Mouse (Mus musculus): ENCODE measurements around the gene Pls3. TPM values are rescaled to one million over a fixed set of nuclear protein-coding genes. Genes with fewer than 3 reads are reported as not detected.

Gene Pls3
- total RNA-seq, 1 experiment, result 29.3 TPM

- Histone ChIP-seq H3K4me1 (ENCODE audit: control insufficient read depth in 2 of 2, insufficient read depth in 2 of 2, low read length in 2 of 2, poor library complexity in 1 of 2) (peaks cover 0 to 9% of the 10 kb centered on the region in 2 experiments; a peak in 1 of 4 replicates), H3K27ac (ENCODE audit: insufficient read depth, low read depth, low read length, poor library complexity, severe bottlenecking) (no peak overlapping the region), H3K9me3 (ENCODE audit: control insufficient read depth, insufficient read depth, low read depth, low read length) (no peaks in the 10 kb centered on the region), H3K36me3 (ENCODE audit: control insufficient read depth, insufficient read depth, low read length, poor library complexity, severe bottlenecking) (no peaks in the 10 kb centered on the region), H3K4me3 (ENCODE audit: insufficient read depth in 1 of 2, low read depth in 1 of 2, low read length in 2 of 2, poor library complexity in 1 of 2, severe bottlenecking in 1 of 2) (no peak overlapping the region), H3K9ac (ENCODE audit: insufficient read depth, low read depth, low read length, poor library complexity, severe bottlenecking) (no peak overlapping the region)
- DNase-seq (ENCODE audit: low read depth, low spot score), result no peak
- TF ChIP-seq CHD2 (IDR thresholded peaks at IDR 0.05; ENCODE audit: low read depth, low read length), result no peak
- no peak for TF ChIP-seq ZC3H11A (IDR thresholded peaks at IDR 0.05; ENCODE audit: borderline replicate concordance, low read depth, low read length)
- TF ChIP-seq HCFC1 (IDR thresholded peaks at IDR 0.05; ENCODE audit: borderline replicate concordance, insufficient read depth, low read length), result no peak
- TF ChIP-seq ZNF384 (IDR thresholded peaks at IDR 0.05; ENCODE audit: low read depth, low read length), result no peak
- TF ChIP-seq MAFK (IDR thresholded peaks at IDR 0.05; ENCODE audit: insufficient read depth, low read depth, low read length), result no peak
- in situ Hi-C loops (cut with MboI; ENCODE audit: low sequenced_read_pairs in 2 of 2, unreplicated experiment in 2 of 2), result no loop called here
Observed at GRCm38 (mm10) chrX:75833006-75833641, 41.9 kb downstream of the Pls3 start.

DNA sequence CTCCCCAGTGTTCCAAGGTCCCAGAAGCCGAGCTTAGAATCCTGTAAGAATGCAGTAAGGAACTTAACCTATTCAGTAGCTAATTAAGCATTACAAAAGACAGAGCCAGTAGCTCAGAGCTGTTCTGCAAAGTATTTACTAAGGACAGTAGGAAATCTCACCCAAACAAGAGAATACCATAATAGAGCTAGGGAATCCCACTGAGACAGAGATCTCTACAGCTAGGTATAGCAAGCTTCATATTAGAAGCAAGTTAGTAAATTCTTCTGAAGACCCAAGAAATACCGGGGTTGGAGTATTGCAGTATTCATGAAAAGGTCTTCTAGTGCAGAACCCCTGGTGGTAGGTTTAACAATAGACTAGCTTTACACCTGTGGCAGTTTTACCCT is 45.1 kb downstream of the Pls3 start:
- H3K27ac ChIP-seq (ENCODE audit: insufficient read depth, low read depth, low read length, poor library complexity, severe bottlenecking), result peak overlapping the region; percentile 90; the same call in 1 of the 2 replicates
- in situ Hi-C loops (cut with MboI; ENCODE audit: low sequenced_read_pairs in 2 of 2, unreplicated experiment in 2 of 2), result no loop called here
- H3K9ac ChIP-seq (ENCODE audit: insufficient read depth, low read depth, low read length, poor library complexity, severe bottlenecking), result no peak overlapping the region
- no peaks in the 10 kb centered on the region for H3K36me3 ChIP-seq (ENCODE audit: control insufficient read depth, insufficient read depth, low read length, poor library complexity, severe bottlenecking)
- H3K4me1 ChIP-seq (ENCODE audit: control insufficient read depth in 2 of 2, insufficient read depth in 2 of 2, low read length in 2 of 2, poor library complexity in 1 of 2), result peaks cover 0 to 9% of the 10 kb centered on the region in 2 experiments; a peak in 1 of 4 replicates
- TF ChIP-seq CHD2 (IDR thresholded peaks at IDR 0.05; ENCODE audit: low read depth, low read length) (no peak), ZNF384 (IDR thresholded peaks at IDR 0.05; ENCODE audit: low read depth, low read length) (no peak), ZC3H11A (IDR thresholded peaks at IDR 0.05; ENCODE audit: borderline replicate concordance, low read depth, low read length) (no peak), MAFK (IDR thresholded peaks at IDR 0.05; ENCODE audit: insufficient read depth, low read depth, low read length) (no peak), HCFC1 (IDR thresholded peaks at IDR 0.05; ENCODE audit: borderline replicate concordance, insufficient read depth, low read length) (no peak)
- peak overlapping the region in 1 of 2 experiments; percentile 14; a peak in 1 of 4 replicates for H3K4me3 ChIP-seq (ENCODE audit: insufficient read depth in 1 of 2, low read depth in 1 of 2, low read length in 2 of 2, poor library complexity in 1 of 2, severe bottlenecking in 1 of 2)
- H3K9me3 ChIP-seq (ENCODE audit: control insufficient read depth, insufficient read depth, low read depth, low read length), result no peaks in the 10 kb centered on the region
- DNase-seq (ENCODE audit: low read depth, low spot score), result peak; percentile 30

DNA sequence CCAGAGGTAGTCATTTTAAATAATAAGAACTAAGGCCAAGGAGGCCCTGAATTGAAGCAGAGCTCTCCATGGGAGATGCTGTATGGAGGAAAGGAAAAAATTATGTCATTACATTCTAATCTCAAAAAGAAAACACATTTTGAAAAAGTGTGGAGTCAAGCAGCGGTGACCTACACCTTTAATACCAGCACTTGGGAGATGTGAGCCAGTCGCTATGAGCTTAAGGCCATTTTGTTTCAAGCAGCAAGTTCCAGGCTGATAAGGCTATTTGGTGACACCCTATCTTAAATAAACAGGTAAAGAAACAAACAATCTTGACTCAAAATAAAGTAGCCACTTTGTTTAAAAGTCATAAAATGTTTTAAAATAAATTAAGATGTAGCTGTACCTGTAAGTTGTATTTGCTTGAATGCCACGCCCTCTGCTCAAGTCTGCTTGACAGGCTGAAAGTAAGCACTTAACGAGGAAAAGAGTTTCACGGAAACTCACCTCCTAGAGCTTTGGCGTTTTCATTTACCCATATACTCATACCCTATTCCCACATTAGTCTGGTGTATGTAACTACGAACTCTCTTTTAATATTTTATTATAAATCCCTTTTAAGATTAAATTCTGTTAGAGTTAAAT is 45.6 kb downstream of the Pls3 start:
- Histone ChIP-seq H3K4me3 (ENCODE audit: insufficient read depth in 1 of 2, low read depth in 1 of 2, low read length in 2 of 2, poor library complexity in 1 of 2, severe bottlenecking in 1 of 2) (peak overlapping the region in 1 of 2 experiments; percentile 14; a peak in 1 of 4 replicates), H3K9me3 (ENCODE audit: control insufficient read depth, insufficient read depth, low read depth, low read length) (no peaks in the 10 kb centered on the region), H3K9ac (ENCODE audit: insufficient read depth, low read depth, low read length, poor library complexity, severe bottlenecking) (no peak overlapping the region), H3K4me1 (ENCODE audit: control insufficient read depth in 2 of 2, insufficient read depth in 2 of 2, low read length in 2 of 2, poor library complexity in 1 of 2) (peaks cover 0 to 9% of the 10 kb centered on the region in 2 experiments; a peak in 1 of 4 replicates), H3K36me3 (ENCODE audit: control insufficient read depth, insufficient read depth, low read length, poor library complexity, severe bottlenecking) (no peaks in the 10 kb centered on the region), H3K27ac (ENCODE audit: insufficient read depth, low read depth, low read length, poor library complexity, severe bottlenecking) (peak overlapping the region; percentile 53; the same call in 1 of the 2 replicates)
- DNase-seq (ENCODE audit: low read depth, low spot score), result no peak
- in situ Hi-C loops (cut with MboI; ENCODE audit: low sequenced_read_pairs in 2 of 2, unreplicated experiment in 2 of 2), result no loop called here
- TF ChIP-seq HCFC1 (IDR thresholded peaks at IDR 0.05; ENCODE audit: borderline replicate concordance, insufficient read depth, low read length) (no peak), MAFK (IDR thresholded peaks at IDR 0.05; ENCODE audit: insufficient read depth, low read depth, low read length) (no peak), CHD2 (IDR thresholded peaks at IDR 0.05; ENCODE audit: low read depth, low read length) (no peak), ZC3H11A (IDR thresholded peaks at IDR 0.05; ENCODE audit: borderline replicate concordance, low read depth, low read length) (no peak)

DNA sequence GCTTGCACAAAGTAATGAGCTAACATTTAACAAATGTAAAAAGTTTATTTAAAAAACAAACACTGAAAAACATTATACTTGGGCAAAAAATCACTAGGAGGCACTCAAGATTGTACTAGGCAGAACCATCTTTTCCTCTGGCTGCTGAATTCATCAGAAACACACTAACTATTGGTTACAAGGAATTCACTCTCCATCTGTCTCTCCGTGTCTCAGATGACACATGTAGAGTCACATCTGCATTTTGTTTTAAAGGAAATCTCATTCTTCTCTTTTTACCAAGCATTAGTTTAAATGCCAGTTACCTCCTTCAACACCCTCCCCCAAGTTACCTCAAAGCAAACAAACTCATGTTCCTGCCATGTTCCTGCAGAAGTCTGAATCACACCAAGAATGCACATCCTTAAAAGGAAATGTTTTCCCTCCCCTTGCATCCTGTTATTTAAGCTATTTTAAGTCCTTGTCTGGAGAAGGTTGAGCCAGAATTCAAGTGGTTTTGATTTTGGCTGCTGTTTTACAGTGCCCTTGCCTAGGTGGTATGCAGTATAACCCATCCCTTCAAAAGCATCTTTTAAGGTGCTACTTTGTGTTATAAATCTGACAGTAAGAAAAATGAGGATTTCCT is 56.2 kb downstream of the Pls3 start:
- Histone ChIP-seq H3K27ac (ENCODE audit: insufficient read depth, low read depth, low read length, poor library complexity, severe bottlenecking) (no peak overlapping the region), H3K4me1 (ENCODE audit: control insufficient read depth in 2 of 2, insufficient read depth in 2 of 2, low read length in 2 of 2, poor library complexity in 1 of 2) (no peaks in the 10 kb centered on the region), H3K9me3 (ENCODE audit: control insufficient read depth, insufficient read depth, low read depth, low read length) (no peaks in the 10 kb centered on the region), H3K4me3 (ENCODE audit: insufficient read depth in 1 of 2, low read depth in 1 of 2, low read length in 2 of 2, poor library complexity in 1 of 2, severe bottlenecking in 1 of 2) (no peak overlapping the region), H3K9ac (ENCODE audit: insufficient read depth, low read depth, low read length, poor library complexity, severe bottlenecking) (no peak overlapping the region), H3K36me3 (ENCODE audit: control insufficient read depth, insufficient read depth, low read length, poor library complexity, severe bottlenecking) (no peaks in the 10 kb centered on the region)
- no peak for TF ChIP-seq ZNF384 (IDR thresholded peaks at IDR 0.05; ENCODE audit: low read depth, low read length)
- TF ChIP-seq ZC3H11A (IDR thresholded peaks at IDR 0.05; ENCODE audit: borderline replicate concordance, low read depth, low read length), result no peak
- TF ChIP-seq MAFK (IDR thresholded peaks at IDR 0.05; ENCODE audit: insufficient read depth, low read depth, low read length), result no peak
- no peak for TF ChIP-seq HCFC1 (IDR thresholded peaks at IDR 0.05; ENCODE audit: borderline replicate concordance, insufficient read depth, low read length)
- no peak for TF ChIP-seq CHD2 (IDR thresholded peaks at IDR 0.05; ENCODE audit: low read depth, low read length)
- in situ Hi-C loops (cut with MboI; ENCODE audit: low sequenced_read_pairs in 2 of 2, unreplicated experiment in 2 of 2), result loop anchor here in 1 of 2 experiments (25.0 kb wide), 1 partner anchor 369 kb away; no protein-coding TSS in a partner anchor
- no peak for DNase-seq (ENCODE audit: low read depth, low spot score)
